Mouse (Mus musculus) liver, embryonic 15.5 days (tissue): ENCODE results near the gene Ndufb2. TPM values are rescaled to one million over a fixed set of nuclear protein-coding genes. Genes with fewer than 3 reads are reported as not detected.

Experiments used
- polyA plus RNA-seq: library from polyadenylated mRNA; unstranded; fragments of >200 nt; fragmentation: Nextera tagmentation; extraction: Ambion mirVana; gene quantifications from 2 replicates; pipeline ENCODE4 v1.2.1, GENCODE M21; 2015

Gene Ndufb2
- polyA plus RNA-seq, 1 experiment from 2014 or later: 203 TPM

Other genes with a start within 250 kb of the Ndufb2 start
- gene Slc37a3, start 214.9 kb upstream of the Ndufb2 start, polyA plus RNA-seq: 9.1 and 9.3 TPM in 2 replicates
- gene Rab19, start 211.4 kb upstream of the Ndufb2 start, polyA plus RNA-seq: 0.28 and 0.37 TPM in 2 replicates
- 229 and 259 TPM in 2 replicates for gene Mkrn1, start 172.1 kb upstream of the Ndufb2 start, polyA plus RNA-seq
- gene Dennd2a, start 34.7 kb upstream of the Ndufb2 start, polyA plus RNA-seq: 1.5 TPM in 2 replicates
- gene Adck2, start 18.7 kb upstream of the Ndufb2 start, polyA plus RNA-seq: 9.7 and 10.9 TPM in 2 replicates
- gene Gm42420, start 6.8 kb upstream of the Ndufb2 start, polyA plus RNA-seq: 2.5 and 2.7 TPM in 2 replicates
- gene Braf, start 132.9 kb downstream of the Ndufb2 start, polyA plus RNA-seq: 5.5 and 5.7 TPM in 2 replicates
- gene Mrps33, start 218.4 kb downstream of the Ndufb2 start, polyA plus RNA-seq: 53.2 and 64.2 TPM in 2 replicates